Mouse (Mus musculus) midbrain, postnatal 0 days (tissue): ENCODE results near the gene Dctn2. TPM values are rescaled to one million over a fixed set of nuclear protein-coding genes. Genes with fewer than 3 reads are reported as not detected.
A peak's percentile ranks its signal among the peaks of the same experiment; 100 is the strongest.
"Not testable (repeated sequence)": the region's sequence is repeated elsewhere in the genome, so short reads cannot be mapped to it uniquely, and the experiment has no call there.

Source experiments
- ATAC-seq: fragments of 200-750 bp; cut with Nextera tagmentation; 2 replicates; pipeline ENCODE4 v1.8.0; 2017; ENCODE audit warnings: moderate number of reproducible peaks, mild to moderate bottlenecking, moderate TSS enrichment, moderate library complexity; ENCODE audit not compliant: low FRiP score
- DNase-seq: peaks from one replicate; pipeline ENCODE4 v3.0.0-alpha.2; 2015; ENCODE audit warnings: low spot score
- H3K27ac ChIP-seq: fragments of 300-500 bp; sonication (generic); 2 replicates; pipeline ENCODE4 v1.5.1; 2014; ENCODE audit warnings: low read depth, mild to moderate bottlenecking, low read length, mixed read lengths
- H3K27me3 ChIP-seq: fragments of 300-500 bp; sonication (generic); 2 replicates; pipeline ENCODE4 v1.6.1; 2014; ENCODE audit warnings: low read length, control low read depth, mixed read lengths; ENCODE audit not compliant: insufficient read depth
- H3K36me3 ChIP-seq: fragments of 300-500 bp; sonication (generic); 2 replicates; pipeline ENCODE4 v1.6.1; 2014; ENCODE audit warnings: low read length, control low read depth, mixed read lengths; ENCODE audit not compliant: insufficient read depth
- H3K4me1 ChIP-seq: fragments of 300-500 bp; sonication (generic); 2 replicates; pipeline ENCODE4 v1.6.1; 2014; ENCODE audit warnings: mild to moderate bottlenecking, control low read depth, antibody characterized with exemption, low read length, mixed read lengths; ENCODE audit not compliant: insufficient read depth
- H3K4me2 ChIP-seq: fragments of 300-500 bp; sonication (generic); 2 replicates; pipeline ENCODE4 v1.6.1; 2014; ENCODE audit warnings: low read depth, mild to moderate bottlenecking, low read length, mixed read lengths; ENCODE audit not compliant: poor library complexity, severe bottlenecking
- H3K4me3 ChIP-seq: fragments of 300-500 bp; sonication (generic); 2 replicates; pipeline ENCODE4 v1.5.1; 2014; ENCODE audit warnings: low read depth, mild to moderate bottlenecking, low read length, moderate library complexity
- H3K9ac ChIP-seq: fragments of 300-500 bp; sonication (generic); replicated peaks from 2 replicates; pipeline ENCODE4 v1.6.1; 2014; ENCODE audit warnings: mild to moderate bottlenecking, low read length, moderate library complexity, mixed read lengths; ENCODE audit not compliant: poor library complexity, severe bottlenecking
- H3K9me3 ChIP-seq: fragments of 300-500 bp; sonication (generic); 2 replicates; pipeline ENCODE4 v1.6.1; 2016; ENCODE audit warnings: low read length, control low read depth
- CTCF ChIP-seq: IDR thresholded peaks from 2 replicates; pipeline ENCODE4 v1.5.1; 2016; ENCODE audit warnings: antibody characterized with exemption, mild to moderate bottlenecking
- WGBS: fragments of 180-500 bp; shearing (Covaris S2); extraction: QIAGEN DNeasy Blood & Tissue Kit; methylation state at CpG from one replicate; pipeline ENCODE4 v1.1.7; 2014; 5-methylcytosine and 5-hydroxymethylcytosine counted together
- polyA plus RNA-seq: library from polyadenylated mRNA; unstranded; fragments of >200 nt; fragmentation: Nextera tagmentation; extraction: Ambion mirVana; gene quantifications from 2 replicates; pipeline ENCODE4 v1.2.1, GENCODE M21; 2015
- total RNA-seq: library from RNA; depleted of rRNA; stranded (reverse); fragments of >200 nt; gene quantifications from 2 replicates; pipeline ENCODE4 v1.2.3, GENCODE M21; 2014

The Dctn2 gene
- total and polyA plus RNA-seq, 2 experiments from 2014 or later: 274 to 318 TPM

DNA sequence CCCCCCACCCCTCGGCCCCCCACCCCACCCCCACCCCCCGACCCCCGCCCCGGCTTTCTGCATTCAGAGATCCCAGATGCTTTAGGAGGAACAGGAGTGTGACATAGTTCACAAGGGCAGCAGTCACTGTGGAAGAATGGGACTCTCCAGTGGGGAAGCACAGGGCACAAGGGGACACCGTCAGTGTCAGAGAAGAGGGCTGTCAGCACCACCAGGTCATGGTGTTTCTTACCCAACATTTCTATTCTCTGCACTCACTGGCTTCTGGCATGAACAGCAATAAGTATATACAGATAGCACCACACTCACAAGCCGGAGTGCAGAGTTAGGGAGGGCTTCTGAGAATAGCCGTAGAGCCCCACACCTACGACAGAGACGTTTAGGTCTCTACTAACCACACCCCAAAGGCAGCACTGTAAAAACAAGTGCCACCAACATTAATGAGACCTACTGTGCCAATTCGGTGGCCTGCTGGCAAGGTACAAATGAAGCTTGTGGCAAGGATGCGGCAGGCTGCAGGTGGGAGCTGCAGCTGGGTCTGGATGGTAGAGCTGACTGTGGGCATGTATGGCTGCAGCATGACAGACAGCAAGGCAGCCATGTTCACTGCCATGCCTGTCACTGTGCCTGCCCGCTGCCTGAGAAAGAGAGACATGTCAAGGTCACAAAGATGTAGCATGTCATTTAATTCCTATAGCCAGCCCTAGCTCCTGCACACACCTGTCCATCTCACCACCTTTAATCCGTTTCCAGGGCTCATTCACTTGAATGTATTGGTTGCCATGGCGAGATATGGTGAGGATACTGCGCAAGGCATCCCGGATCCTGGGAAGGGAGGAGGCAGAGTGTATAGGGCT is 31.1 kb downstream of the Dctn2 start:
- ATAC-seq (no peak), DNase-seq (no peak)
- H3K4me1 ChIP-seq: no peaks in the 10 kb centered on the region
- H3K27ac ChIP-seq: no peak overlapping the region
- H3K9ac ChIP-seq: no peak overlapping the region
- H3K27me3 ChIP-seq: no peaks in the 10 kb centered on the region
- 90% methylated on average over 16 of the region's 16 CpGs for WGBS
- H3K9me3 ChIP-seq: no peaks in the 10 kb centered on the region
- H3K36me3 ChIP-seq: peaks cover 64% of the 10 kb centered on the region
- no peak for TF ChIP-seq CTCF
- H3K4me2 ChIP-seq: no peak overlapping the region
- H3K4me3 ChIP-seq: no peak overlapping the region

DNA sequence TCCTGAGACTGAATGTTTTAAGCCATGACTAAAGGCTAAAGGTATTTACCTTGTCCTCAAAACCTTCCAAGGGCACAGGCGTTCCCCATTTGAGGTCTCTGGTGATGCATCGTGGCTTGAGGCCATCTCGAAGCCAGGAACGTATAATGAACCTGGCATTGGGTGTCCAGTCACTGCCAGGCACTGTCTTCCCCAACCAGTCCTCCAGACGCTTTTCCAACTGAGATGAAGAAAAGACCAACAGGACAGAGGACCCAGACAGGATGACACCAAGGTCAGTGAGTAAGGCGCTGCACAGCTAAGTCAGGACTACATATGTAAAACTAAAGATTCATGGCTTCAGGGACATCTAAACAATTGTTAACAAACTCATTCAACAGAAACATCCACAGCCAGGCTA is 34.2 kb downstream of the Dctn2 start:
- Histone ChIP-seq H3K4me1 (no peaks in the 10 kb centered on the region), H3K4me2 (no peak overlapping the region), H3K27ac (no peak overlapping the region), H3K36me3 (peaks cover 78% of the 10 kb centered on the region), H3K9me3 (no peaks in the 10 kb centered on the region), H3K4me3 (no peak overlapping the region), H3K27me3 (no peaks in the 10 kb centered on the region), H3K9ac (no peak overlapping the region)
- 95% methylated on average over 6 of the region's 6 CpGs for WGBS
- TF ChIP-seq CTCF: no peak
- DNase-seq (no peak), ATAC-seq (no peak)

DNA sequence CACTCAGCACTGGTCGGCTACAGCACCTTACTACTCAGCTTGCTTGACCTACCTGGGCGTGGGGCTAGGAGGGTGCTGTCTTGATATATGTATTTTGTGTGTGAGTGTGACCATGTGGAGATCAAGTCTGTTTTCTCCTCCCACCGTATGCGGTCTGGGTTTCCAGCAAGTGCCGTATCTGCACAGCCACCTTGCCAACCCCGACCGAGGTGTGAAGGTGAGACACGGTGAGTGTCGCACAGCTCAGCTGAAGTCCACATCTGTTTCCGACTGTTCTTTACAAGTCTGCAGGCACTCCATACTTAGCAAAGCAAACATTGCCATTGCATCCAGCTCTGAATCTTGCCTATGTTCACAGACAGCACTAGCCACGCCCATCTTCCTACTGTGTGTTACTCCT is 37.0 kb downstream of the Dctn2 start:
- no peak for DNase-seq
- 94% methylated on average over 11 of the region's 11 CpGs for WGBS

DNA sequence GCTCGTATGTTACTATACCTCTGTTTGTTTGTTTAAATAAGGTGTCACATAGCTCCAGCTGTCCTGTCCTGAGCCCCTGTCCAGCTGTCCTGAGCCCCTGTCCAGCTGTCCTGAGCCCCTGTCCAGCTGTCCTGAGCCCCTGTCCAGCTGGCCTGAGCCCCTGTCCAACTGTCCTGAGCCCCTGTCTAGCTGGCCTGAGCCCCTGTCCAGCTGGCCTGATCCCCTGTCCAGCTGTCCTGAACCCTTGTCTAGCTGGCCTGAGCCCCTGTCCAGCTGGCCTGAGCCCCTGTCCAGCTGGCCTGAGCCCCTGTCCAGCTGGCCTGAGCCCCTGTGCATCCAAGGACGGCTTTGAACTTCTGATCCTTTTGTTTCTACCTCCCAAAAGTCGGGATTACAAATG is 43.0 kb downstream of the Dctn2 start:
- H3K36me3 ChIP-seq: peaks cover 43% of the 10 kb centered on the region
- not testable (repeated sequence) for H3K27ac ChIP-seq, H3K4me1 ChIP-seq, ATAC-seq, DNase-seq, H3K4me3 ChIP-seq, H3K4me2 ChIP-seq, H3K27me3 ChIP-seq, H3K9ac ChIP-seq, H3K9me3 ChIP-seq
- 87% methylated on average over 3 of the region's 3 CpGs for WGBS

More for the DNA sequence above, 37.0 kb downstream of the Dctn2 start:
- H3K36me3 ChIP-seq: peaks cover 75% of the 10 kb centered on the region
- no peak overlapping the region for H3K9ac ChIP-seq
- no peak for TF ChIP-seq CTCF
- no peaks in the 10 kb centered on the region for H3K4me1 ChIP-seq
- no peak overlapping the region for H3K4me2 ChIP-seq
- no peaks in the 10 kb centered on the region for H3K9me3 ChIP-seq
- no peaks in the 10 kb centered on the region for H3K27me3 ChIP-seq
- H3K4me3 ChIP-seq: no peak overlapping the region
- no peak for ATAC-seq
- H3K27ac ChIP-seq: no peak overlapping the region

- Histone ChIP-seq H3K4me1 (no peaks in the 10 kb centered on the region), H3K36me3 (peaks cover 28% of the 10 kb centered on the region), H3K27me3 (no peaks in the 10 kb centered on the region), H3K9me3 (no peaks in the 10 kb centered on the region), H3K4me2 (peak overlapping the region; percentile 57), H3K27ac (0 out of 2 replicates have a peak overlapping the region, but pooled peaks have one; percentile 62), H3K9ac (peak overlapping the region; percentile 58), H3K4me3 (peak overlapping the region; percentile 59)
- 38% methylated on average over 23 of the region's 23 CpGs for WGBS
- ATAC-seq (peak; percentile 69), DNase-seq (peak; percentile 40)
- TF ChIP-seq CTCF: no peak
Observed at GRCm38 (mm10) chr10:127310523-127311475, 44.6 kb downstream of the Dctn2 start.
